Mouse (Mus musculus) A20 (cell line): Measurements from ENCODE around the gene Obsl1.
A peak's percentile ranks its signal among the peaks of the same experiment; 100 is the strongest.

Experiments
- DNase-seq: peaks from one replicate; pipeline ENCODE4 v3.0.0-alpha.2; 2011; ENCODE audit warnings: low read depth, low spot score

The Obsl1 gene

DNA sequence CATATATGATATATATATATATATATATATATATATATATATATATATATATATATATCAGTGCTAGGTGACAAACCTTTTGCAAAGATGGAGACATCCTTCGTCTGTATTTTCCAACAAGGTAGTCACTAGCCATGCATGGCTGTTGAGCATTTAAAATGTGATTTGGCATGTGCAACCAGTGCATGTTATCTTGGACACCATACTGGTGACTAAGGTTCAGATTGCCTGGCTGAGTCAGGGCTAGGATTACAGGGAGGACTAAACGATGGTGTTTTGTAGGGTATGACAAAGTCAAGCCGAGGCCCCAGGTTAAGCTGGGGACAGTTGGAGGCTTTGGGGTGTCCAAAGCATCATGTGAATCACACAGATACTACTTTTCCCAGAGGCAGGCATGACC lies 50.8 kb downstream of the Obsl1 start:
- no peak for DNase-seq

DNA sequence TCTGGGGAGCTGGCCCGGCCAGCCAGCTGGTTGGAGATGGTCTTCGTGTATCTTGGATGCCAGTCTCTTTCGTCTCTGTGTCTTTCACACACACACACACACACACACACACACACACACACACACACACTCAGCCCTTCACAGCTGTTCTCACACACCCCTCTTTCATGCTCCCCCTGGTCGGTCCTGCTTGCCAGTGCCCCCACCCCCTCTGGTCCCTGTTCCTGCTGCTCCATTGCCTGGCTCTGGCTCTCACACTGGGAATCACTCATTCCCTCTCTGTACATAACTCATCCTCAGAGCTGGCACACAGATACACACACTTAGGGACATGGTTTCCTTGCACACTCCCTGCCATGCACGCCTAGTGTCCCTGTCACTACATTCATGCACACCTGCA lies 54.4 kb downstream of the Obsl1 start:
- no peak for DNase-seq

- DNase-seq, result no peak
Measured at GRCm38 (mm10) chr1:75450314-75451005, 55.8 kb downstream of the Obsl1 start, which contains the start of gene Asic4. Gene Asic4 (plus strand): TSS chr1:75450436.

GRCm38 (mm10) chr1:75449377-75450135 lies 56.7 kb downstream of the Obsl1 start:
- DNase-seq, result no peak

GRCm38 (mm10) chr1:75448937-75449336 lies 57.3 kb downstream of the Obsl1 start:
- no peak for DNase-seq

DNA sequence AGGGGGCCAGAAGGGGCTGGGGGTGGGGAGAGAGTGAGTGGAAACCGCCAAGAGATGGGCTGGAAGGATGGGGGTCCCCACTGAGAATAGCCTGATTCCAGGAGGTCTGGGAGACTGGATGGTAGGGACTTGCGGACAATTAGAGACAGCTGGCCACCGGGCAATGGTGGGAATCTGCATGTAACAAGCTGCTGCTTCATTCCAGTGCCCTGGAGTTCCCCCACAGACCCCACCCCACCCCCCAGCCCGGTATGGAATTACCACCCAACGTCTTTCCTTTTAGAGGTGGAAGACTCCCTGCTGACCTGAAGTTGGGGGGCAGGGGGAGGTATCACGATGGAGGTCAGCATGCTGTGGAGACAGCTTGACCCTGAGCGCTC lies 58.2 kb downstream of the Obsl1 start:
- no peak for DNase-seq

- no peak for DNase-seq
Measured at GRCm38 (mm10) chr1:75447265-75448051, 58.8 kb downstream of the Obsl1 start.

- no peak for DNase-seq
Measured at GRCm38 (mm10) chr1:75446656-75447055, 59.6 kb downstream of the Obsl1 start.

DNA sequence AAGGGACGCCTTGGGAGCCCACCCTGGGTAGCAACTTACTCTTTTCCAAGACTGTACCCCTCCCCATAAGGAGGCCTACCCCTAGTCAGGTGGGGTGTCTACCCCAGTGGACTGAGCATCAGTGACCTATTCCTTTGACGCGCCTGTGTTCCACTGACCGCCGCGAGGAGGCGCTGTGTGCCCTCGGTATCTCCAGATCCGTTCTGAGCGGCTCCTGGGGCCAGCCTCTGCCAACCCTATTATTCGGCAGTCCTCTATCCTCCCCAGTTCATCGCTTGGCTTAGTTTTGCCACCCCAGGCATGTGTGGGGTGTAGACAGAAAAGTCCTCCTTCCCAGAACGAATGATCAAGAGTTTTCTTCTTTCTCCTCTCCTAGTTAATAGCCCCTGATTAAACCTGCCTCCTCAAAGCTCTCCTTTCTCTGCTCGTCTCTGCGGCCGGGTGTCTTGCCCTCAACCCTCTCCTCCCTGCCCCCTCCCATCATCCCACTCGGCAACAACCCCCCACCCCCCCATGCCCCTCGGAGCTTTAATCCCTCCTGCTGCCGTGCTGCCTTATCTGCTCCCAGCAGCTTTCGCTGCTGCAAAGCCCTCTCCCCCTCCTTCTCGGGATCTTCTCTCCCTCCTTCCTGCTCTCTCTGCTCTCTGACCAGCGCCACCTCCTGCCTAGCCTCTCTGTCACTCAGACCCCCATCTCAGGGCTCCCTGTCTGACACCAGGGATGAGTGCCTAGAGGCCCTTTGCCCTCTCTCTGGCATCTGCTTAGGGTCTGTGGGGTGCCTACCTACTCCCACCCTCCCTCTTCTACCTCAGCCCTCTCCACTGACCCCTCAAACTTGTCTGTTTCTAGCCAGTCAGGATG lies 60.3 kb downstream of the Obsl1 start:
- DNase-seq, result peak; percentile 74

GRCm38 (mm10) chr1:75445141-75445701 lies 61.0 kb downstream of the Obsl1 start:
- DNase-seq, result no peak

GRCm38 (mm10) chr1:75444208-75444607 lies 62.0 kb downstream of the Obsl1 start:
- DNase-seq, result no peak

- DNase-seq, result no peak
Measured at GRCm38 (mm10) chr1:75443247-75444024, 62.8 kb downstream of the Obsl1 start.

DNA sequence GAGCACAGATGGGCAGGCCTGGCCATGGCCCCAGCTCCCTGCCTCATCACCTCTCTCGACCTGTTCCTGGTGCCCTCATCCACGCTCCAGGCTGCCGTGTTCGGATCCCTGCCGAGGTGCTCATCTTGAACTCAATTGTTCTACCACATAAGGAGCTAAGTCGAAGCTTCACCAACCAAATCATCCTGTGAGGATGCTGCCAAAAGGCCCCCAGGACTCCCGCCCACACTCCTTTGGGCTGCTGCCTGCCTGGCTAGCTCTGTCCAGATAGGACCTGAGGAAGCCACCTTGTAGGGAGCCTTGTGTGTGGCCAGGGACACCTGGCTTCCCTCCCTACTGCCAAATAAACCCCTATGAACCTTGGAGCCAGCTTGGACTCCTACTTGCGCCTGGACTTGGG lies 63.4 kb downstream of the Obsl1 start:
- no peak for DNase-seq

DNA sequence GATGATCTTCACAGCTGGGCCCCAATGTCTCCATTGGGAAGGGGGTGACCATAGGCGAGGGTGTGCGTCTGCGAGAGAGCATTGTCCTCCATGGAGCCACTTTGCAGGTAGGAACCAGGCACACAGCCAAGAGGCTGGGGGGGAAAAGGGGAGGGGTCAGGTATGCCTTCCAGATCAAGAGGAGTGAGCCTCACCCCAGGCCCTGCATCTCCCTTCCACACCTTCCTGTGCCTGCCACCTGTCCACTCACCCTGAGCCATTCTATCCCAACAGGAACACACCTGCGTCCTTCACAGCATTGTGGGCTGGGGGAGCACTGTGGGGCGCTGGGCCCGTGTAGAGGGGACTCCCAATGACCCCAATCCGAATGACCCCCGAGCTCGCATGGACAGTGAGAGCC lies 64.1 kb downstream of the Obsl1 start:
- no peak for DNase-seq

- DNase-seq, result no peak
Measured at GRCm38 (mm10) chr1:75441471-75441996, 64.7 kb downstream of the Obsl1 start.

GRCm38 (mm10) chr1:75440661-75441060 lies 65.6 kb downstream of the Obsl1 start:
- no peak for DNase-seq

GRCm38 (mm10) chr1:75438782-75439181 lies 67.5 kb downstream of the Obsl1 start:
- no peak for DNase-seq

DNA sequence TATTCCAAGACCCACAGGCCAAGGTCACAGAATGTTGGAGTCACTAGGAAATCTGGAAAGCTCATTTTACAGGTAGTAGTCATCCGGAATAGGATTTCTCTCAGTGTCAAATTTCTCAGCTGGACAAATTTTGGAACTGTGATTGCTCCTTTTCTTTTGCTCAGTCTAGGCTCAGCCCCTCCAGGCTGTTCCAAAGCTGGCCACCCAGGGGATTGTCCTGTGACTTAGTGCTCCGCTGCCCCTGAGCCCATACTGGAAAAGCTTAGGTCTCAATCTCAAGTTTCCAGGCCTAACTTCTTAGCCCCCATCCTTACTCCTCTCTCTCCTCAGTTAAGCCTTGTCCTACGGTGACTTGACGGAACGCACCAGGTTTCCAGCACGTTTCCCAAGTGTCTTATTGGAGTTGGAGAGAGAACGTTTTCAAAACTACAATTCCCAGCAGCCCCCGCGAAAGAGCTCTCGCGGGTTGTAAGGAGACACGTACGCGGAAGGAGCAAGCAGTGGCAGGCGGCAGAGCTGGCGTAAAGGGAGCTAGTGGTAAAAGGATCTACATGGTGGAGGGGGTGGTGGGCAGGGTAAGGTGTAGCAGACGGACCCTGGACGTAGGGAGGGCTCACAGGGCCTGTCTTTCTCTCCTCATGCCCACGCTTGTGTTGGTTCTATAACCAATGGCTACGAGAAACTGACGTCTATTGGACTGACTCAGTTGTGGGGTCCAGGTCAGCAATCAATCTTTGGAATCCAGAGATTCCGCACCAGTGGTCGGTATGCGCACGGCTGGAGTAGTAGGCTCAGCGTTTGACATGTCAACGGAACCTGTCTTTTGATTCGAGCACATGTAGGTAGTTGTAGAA lies 70.5 kb downstream of the Obsl1 start, which contains the start of gene Gmppa:
Gmppa (plus strand) TSS at position 456 of the 854 bp plus-strand sequence.
- peak; percentile 87 for DNase-seq
